Mouse (Mus musculus): ENCODE data around the gene Eml1. TPM values are rescaled to one million over a fixed set of nuclear protein-coding genes. Genes with fewer than 3 reads are reported as not detected.

Gene Eml1
- polyA plus RNA-seq, 1 experiment from 2014 or later: 91.3 TPM

DNA sequence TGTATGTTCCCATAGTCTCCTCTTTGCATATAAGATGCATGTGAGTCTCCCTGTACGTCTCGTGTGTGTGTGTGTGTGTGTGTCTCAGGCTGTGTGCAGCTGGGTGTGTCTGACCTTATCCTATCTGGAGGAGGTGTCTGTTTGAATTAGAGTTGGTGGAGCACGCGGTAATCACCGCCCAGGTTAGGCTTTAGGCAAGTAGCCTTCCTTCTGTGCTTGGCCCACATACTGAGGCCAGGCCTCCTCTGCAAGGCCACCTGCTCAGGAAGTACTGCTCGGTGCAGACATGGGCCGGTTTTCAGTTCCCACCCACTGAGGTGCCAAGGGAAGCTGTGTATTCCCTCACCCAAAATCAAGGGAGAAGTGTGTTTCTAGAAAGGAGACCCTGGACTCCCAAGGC, 4.9 kb upstream of the Eml1 start:
- no peaks in the 10 kb centered on the region for H3K27me3 ChIP-seq (ENCODE audit: control insufficient read depth, insufficient read depth, low read length)
- DNase-seq (ENCODE audit: low spot score) (no peak), ATAC-seq (ENCODE audit: low FRiP score) (no peak)
- H3K9ac ChIP-seq (ENCODE audit: low read depth, low read length): no peak overlapping the region
- no peaks in the 10 kb centered on the region for H3K9me3 ChIP-seq (ENCODE audit: control insufficient read depth, low read length)
- H3K27ac ChIP-seq (ENCODE audit: low read depth, low read length): no peak overlapping the region
- no peak overlapping the region for H3K4me3 ChIP-seq (ENCODE audit: low read depth, low read length)
- H3K36me3 ChIP-seq (ENCODE audit: control insufficient read depth, insufficient read depth, low read length): no peaks in the 10 kb centered on the region
- no peak overlapping the region for H3K4me2 ChIP-seq (replicated peaks; ENCODE audit: low read depth, low read length)
- WGBS: 84% methylated on average over 7 of the region's 7 CpGs
- H3K4me1 ChIP-seq (replicated peaks; ENCODE audit: control insufficient read depth, insufficient read depth, low read length): peaks cover 3% of the 10 kb centered on the region; the same call in 1 of the 2 replicates

DNA sequence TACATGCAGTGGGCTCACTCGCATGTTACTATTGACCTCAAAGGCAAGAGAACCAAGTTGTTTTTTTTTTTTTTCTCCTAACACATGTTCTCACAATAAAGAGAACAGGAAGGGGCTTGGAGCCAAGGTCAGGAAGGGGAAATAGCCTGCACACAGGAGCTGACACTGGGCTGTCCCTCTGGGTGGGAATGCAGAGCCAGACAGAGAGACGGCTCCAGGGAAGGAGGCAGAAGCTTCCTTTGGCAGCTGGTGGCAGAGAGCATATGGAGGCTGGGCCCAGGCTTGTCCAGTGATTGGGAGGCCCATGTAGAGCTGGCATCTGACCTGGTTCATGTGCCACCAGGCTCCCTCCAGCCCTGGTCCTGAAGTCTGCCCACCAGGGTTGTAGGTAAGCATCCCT, 2.8 kb upstream of the Eml1 start:
- 79% methylated on average over 2 of the region's 2 CpGs for WGBS
- Histone ChIP-seq H3K9me3 (ENCODE audit: control insufficient read depth, low read length) (no peaks in the 10 kb centered on the region), H3K9ac (ENCODE audit: low read depth, low read length) (no peak overlapping the region), H3K27ac (ENCODE audit: low read depth, low read length) (no peak overlapping the region), H3K27me3 (ENCODE audit: control insufficient read depth, insufficient read depth, low read length) (no peaks in the 10 kb centered on the region), H3K36me3 (ENCODE audit: control insufficient read depth, insufficient read depth, low read length) (no peaks in the 10 kb centered on the region), H3K4me2 (replicated peaks; ENCODE audit: low read depth, low read length) (no peak overlapping the region), H3K4me1 (replicated peaks; ENCODE audit: control insufficient read depth, insufficient read depth, low read length) (peaks cover 5% of the 10 kb centered on the region; the same call in 1 of the 2 replicates), H3K4me3 (ENCODE audit: low read depth, low read length) (no peak overlapping the region)
- ATAC-seq (ENCODE audit: low FRiP score) (no peak), DNase-seq (ENCODE audit: low spot score) (no peak)

DNA sequence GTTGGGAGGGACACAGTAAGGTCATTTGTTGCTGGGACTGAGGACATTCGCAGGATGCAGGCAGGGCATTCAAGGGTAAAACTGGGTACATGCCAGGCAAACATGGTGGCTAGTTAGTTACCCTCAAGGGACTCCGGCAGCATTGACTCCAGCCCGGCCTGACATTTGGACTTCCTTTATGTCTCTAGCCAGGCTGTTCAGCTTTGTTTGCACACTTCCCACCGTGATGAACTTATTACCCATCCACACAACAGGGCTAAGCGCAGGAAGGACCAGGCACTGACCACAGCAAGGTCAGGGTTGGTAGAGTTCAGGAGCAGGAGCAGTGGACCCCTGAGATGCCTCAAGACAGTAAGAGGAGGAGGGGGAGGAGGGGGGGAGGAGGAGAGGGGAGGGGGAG, 1.8 kb upstream of the Eml1 start:
- no peak overlapping the region for H3K9ac ChIP-seq (ENCODE audit: low read depth, low read length)
- no peak overlapping the region for H3K4me2 ChIP-seq (replicated peaks; ENCODE audit: low read depth, low read length)
- H3K27me3 ChIP-seq (ENCODE audit: control insufficient read depth, insufficient read depth, low read length): no peaks in the 10 kb centered on the region
- no peaks in the 10 kb centered on the region for H3K9me3 ChIP-seq (ENCODE audit: control insufficient read depth, low read length)
- H3K27ac ChIP-seq (ENCODE audit: low read depth, low read length): no peak overlapping the region
- ATAC-seq (ENCODE audit: low FRiP score): no peak
- no peaks in the 10 kb centered on the region for H3K36me3 ChIP-seq (ENCODE audit: control insufficient read depth, insufficient read depth, low read length)
- 54% methylated on average over 5 of the region's 5 CpGs for WGBS
- no peak overlapping the region for H3K4me3 ChIP-seq (ENCODE audit: low read depth, low read length)
- 0 out of 2 replicates have a peak, but pooled peaks cover 2% of the 10 kb centered on the region for H3K4me1 ChIP-seq (replicated peaks; ENCODE audit: control insufficient read depth, insufficient read depth, low read length)
- DNase-seq (ENCODE audit: low spot score): no peak

DNA sequence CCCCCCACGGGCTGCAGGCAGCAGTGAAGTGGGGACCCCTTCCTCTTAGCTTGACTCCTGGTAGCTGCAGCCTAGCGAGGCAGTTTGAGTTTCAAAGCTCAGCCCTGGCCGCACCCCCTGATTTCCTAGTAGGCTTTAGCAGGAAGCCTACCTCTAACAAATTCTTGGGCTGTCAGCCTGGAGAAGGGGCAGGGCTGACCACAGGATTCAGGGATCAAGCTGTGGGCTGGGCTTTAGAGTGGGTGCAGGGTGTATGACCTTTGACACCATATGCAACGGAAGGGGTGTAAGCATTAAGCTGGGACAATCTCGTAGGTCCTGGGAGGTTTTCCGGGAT, 640 bp downstream of the Eml1 start:
- no peak for ATAC-seq (ENCODE audit: low FRiP score)
- H3K36me3 ChIP-seq (ENCODE audit: control insufficient read depth, insufficient read depth, low read length): no peaks in the 10 kb centered on the region
- no peaks in the 10 kb centered on the region for H3K9me3 ChIP-seq (ENCODE audit: control insufficient read depth, low read length)
- H3K4me1 ChIP-seq (replicated peaks; ENCODE audit: control insufficient read depth, insufficient read depth, low read length): 0 out of 2 replicates have a peak, but pooled peaks cover 2% of the 10 kb centered on the region
- H3K4me2 ChIP-seq (replicated peaks; ENCODE audit: low read depth, low read length): no peak overlapping the region
- H3K27me3 ChIP-seq (ENCODE audit: control insufficient read depth, insufficient read depth, low read length): no peaks in the 10 kb centered on the region
- no peak overlapping the region for H3K4me3 ChIP-seq (ENCODE audit: low read depth, low read length)
- 78% methylated on average over 6 of the region's 6 CpGs for WGBS
- no peak overlapping the region for H3K9ac ChIP-seq (ENCODE audit: low read depth, low read length)
- no peak overlapping the region for H3K27ac ChIP-seq (ENCODE audit: low read depth, low read length)
- no peak for DNase-seq (ENCODE audit: low spot score)

DNA sequence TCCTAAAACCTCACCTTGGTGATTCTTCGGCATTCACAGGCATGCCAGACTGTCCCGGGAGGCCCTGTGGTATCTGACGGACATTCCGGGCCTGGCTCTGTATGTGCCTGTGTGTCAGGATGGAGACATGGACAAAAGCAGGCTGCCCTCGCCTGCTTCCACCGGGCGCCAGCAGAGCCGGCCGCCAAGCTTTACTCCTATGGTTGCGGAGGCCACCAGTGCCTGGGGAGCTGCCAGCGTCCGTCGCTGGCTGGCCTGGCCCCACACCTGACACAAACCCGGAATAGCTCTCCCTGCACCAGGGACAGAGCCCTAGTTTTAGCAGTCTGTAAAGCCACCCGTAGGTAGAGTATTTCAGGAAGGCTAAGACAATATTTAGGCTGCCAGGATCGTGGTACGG, 1.5 kb downstream of the Eml1 start:
- Histone ChIP-seq H3K27ac (ENCODE audit: low read depth, low read length) (no peak overlapping the region), H3K9ac (ENCODE audit: low read depth, low read length) (no peak overlapping the region), H3K4me2 (replicated peaks; ENCODE audit: low read depth, low read length) (no peak overlapping the region), H3K4me3 (ENCODE audit: low read depth, low read length) (no peak overlapping the region), H3K27me3 (ENCODE audit: control insufficient read depth, insufficient read depth, low read length) (no peaks in the 10 kb centered on the region), H3K4me1 (replicated peaks; ENCODE audit: control insufficient read depth, insufficient read depth, low read length) (0 out of 2 replicates have a peak, but pooled peaks cover 2% of the 10 kb centered on the region), H3K36me3 (ENCODE audit: control insufficient read depth, insufficient read depth, low read length) (no peaks in the 10 kb centered on the region), H3K9me3 (ENCODE audit: control insufficient read depth, low read length) (no peaks in the 10 kb centered on the region)
- WGBS: 88% methylated on average over 17 of the region's 17 CpGs
- no peak for ATAC-seq (ENCODE audit: low FRiP score)
- no peak for DNase-seq (ENCODE audit: low spot score)

DNA sequence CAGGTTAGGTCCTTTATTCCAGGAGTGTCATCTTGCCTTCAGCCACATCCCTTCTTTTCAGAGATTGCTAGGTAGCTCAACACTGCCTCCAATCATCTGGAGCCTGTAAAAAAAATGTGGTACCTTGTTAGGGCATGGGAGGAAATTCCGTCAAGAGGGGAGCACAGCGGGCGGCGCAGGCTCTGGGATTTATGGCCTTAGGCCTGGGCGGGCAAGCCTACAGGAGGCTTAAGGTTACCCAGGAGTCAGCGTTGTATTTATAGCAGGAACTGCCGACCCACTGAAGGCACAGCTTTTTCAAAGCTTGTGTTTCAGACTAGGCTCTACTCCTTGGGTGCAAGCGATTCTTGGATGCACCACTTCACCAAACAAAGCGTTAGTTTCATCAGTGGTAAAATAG, 2.9 kb downstream of the Eml1 start:
- WGBS: 76% methylated on average over 9 of the region's 9 CpGs
- Histone ChIP-seq H3K4me2 (replicated peaks; ENCODE audit: low read depth, low read length) (no peak overlapping the region), H3K27ac (ENCODE audit: low read depth, low read length) (no peak overlapping the region), H3K36me3 (ENCODE audit: control insufficient read depth, insufficient read depth, low read length) (no peaks in the 10 kb centered on the region), H3K9me3 (ENCODE audit: control insufficient read depth, low read length) (no peaks in the 10 kb centered on the region), H3K4me3 (ENCODE audit: low read depth, low read length) (no peak overlapping the region), H3K27me3 (ENCODE audit: control insufficient read depth, insufficient read depth, low read length) (no peaks in the 10 kb centered on the region), H3K4me1 (replicated peaks; ENCODE audit: control insufficient read depth, insufficient read depth, low read length) (0 out of 2 replicates have a peak, but pooled peaks cover 2% of the 10 kb centered on the region), H3K9ac (ENCODE audit: low read depth, low read length) (no peak overlapping the region)
- DNase-seq (ENCODE audit: low spot score): no peak
- no peak for ATAC-seq (ENCODE audit: low FRiP score)

DNA sequence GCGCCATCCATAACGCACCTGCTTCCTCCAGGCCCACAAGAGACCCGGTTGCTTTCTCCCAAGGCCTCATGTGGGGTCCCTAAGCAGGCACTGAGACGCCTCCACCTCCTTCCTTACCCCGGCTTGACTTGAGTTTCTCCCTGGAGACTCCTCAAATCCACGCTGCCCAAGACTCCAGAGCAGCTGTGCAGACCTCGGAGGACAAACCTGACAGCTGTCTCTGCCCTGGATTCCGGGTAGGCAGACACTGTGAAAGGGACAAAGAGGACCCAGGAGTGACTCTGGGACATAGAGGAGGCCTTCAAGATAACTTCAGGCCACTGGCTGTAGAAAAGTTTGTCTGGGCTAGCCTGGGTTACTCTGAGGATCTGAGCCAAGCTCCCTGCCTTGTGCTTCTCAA, 3.9 kb downstream of the Eml1 start:
- H3K27ac ChIP-seq (ENCODE audit: low read depth, low read length): no peak overlapping the region
- DNase-seq (ENCODE audit: low spot score): no peak
- 76% methylated on average over 8 of the region's 8 CpGs for WGBS
- no peaks in the 10 kb centered on the region for H3K36me3 ChIP-seq (ENCODE audit: control insufficient read depth, insufficient read depth, low read length)
- no peak overlapping the region for H3K9ac ChIP-seq (ENCODE audit: low read depth, low read length)
- no peak overlapping the region for H3K4me2 ChIP-seq (replicated peaks; ENCODE audit: low read depth, low read length)
- ATAC-seq (ENCODE audit: low FRiP score): no peak
- H3K27me3 ChIP-seq (ENCODE audit: control insufficient read depth, insufficient read depth, low read length): no peaks in the 10 kb centered on the region
- 0 out of 2 replicates have a peak, but pooled peaks cover 2% of the 10 kb centered on the region for H3K4me1 ChIP-seq (replicated peaks; ENCODE audit: control insufficient read depth, insufficient read depth, low read length)
- H3K9me3 ChIP-seq (ENCODE audit: control insufficient read depth, low read length): no peaks in the 10 kb centered on the region
- H3K4me3 ChIP-seq (ENCODE audit: low read depth, low read length): no peak overlapping the region

DNA sequence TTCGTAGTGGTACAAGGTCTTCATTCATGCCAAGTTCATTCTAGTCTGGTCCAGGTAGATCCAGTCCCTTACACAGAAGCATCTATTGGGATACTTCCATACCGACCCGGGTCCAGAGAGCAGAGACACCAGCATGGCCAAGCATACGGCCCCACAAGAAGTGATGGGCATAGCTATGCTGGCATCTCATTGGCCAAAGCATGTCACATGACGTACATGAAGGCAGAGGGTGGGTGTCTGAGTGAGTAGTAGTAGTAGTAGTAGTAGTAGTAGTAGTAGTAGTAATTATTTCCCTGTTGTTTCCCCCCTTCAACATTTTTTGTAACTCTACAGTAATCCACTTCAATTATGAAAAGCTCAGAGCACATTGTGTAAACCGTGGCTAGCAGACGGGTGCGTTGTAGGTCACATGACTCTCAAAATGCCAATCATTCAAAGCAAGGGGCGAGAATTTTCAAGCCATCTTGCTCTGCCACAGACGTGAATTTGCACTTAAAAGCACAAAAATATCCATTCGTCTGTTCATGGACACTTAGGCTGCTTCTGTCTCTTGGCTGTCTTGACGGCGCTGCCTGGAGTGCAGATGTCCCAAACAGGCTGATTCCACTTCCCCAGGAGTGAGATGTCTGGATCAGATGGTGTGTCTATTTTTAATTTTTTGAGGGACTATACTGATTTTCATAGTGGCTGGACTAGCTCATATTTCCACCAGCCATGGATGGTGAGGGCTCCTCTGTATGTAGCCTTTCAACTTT, 7.8 kb downstream of the Eml1 start:
- Histone ChIP-seq H3K27me3 (ENCODE audit: control insufficient read depth, insufficient read depth, low read length) (no peaks in the 10 kb centered on the region), H3K27ac (ENCODE audit: low read depth, low read length) (no peak overlapping the region), H3K36me3 (ENCODE audit: control insufficient read depth, insufficient read depth, low read length) (no peaks in the 10 kb centered on the region), H3K9ac (ENCODE audit: low read depth, low read length) (no peak overlapping the region), H3K4me3 (ENCODE audit: low read depth, low read length) (no peak overlapping the region), H3K9me3 (ENCODE audit: control insufficient read depth, low read length) (no peaks in the 10 kb centered on the region), H3K4me1 (replicated peaks; ENCODE audit: control insufficient read depth, insufficient read depth, low read length) (no peaks in the 10 kb centered on the region), H3K4me2 (replicated peaks; ENCODE audit: low read depth, low read length) (no peak overlapping the region)
- DNase-seq (ENCODE audit: low spot score): no peak
- no peak for ATAC-seq (ENCODE audit: low FRiP score)
- 89% methylated on average over 13 of the region's 13 CpGs for WGBS

DNA sequence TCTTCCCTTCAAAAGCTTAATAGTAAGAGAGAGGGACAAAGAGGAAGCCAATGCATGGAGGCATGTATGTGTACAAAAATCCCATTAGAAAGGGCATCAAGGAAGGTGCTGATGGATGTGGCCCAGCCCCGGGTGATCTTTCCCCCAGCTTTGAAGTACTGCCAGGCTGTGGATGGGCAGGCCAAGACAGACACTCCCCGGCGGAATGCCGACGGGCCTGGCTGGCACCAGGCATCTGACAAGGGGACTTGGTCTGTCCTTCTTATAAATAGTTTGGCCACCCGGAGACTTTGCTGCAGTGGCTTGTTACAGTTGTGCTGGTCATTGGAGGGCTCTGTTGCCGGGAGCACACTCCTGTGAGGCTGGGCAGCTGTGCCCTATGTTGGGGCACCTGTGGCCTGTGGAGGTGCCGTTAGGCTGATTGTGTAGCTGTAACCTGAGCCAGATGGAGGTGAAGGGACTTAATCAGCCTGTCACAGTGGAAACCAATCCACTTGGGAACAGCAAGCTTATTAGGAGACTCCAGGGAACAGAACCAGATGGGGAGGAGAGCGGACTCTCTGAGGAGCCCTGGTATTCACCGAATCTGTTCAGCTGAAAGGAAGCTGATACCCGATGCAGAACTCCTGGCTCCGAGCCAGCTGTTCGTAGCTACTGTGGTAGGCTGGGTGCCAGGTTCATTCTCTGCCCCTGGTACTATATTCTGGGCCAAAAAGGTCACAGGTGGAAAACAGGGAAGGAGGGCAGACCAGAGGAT, 15.9 kb downstream of the Eml1 start:
- no peak overlapping the region for H3K4me2 ChIP-seq (replicated peaks; ENCODE audit: low read depth, low read length)
- no peak for ATAC-seq (ENCODE audit: low FRiP score)
- H3K9ac ChIP-seq (ENCODE audit: low read depth, low read length): no peak overlapping the region
- H3K27ac ChIP-seq (ENCODE audit: low read depth, low read length): no peak overlapping the region
- H3K4me1 ChIP-seq (replicated peaks; ENCODE audit: control insufficient read depth, insufficient read depth, low read length): no peaks in the 10 kb centered on the region
- no peaks in the 10 kb centered on the region for H3K36me3 ChIP-seq (ENCODE audit: control insufficient read depth, insufficient read depth, low read length)
- H3K27me3 ChIP-seq (ENCODE audit: control insufficient read depth, insufficient read depth, low read length): no peaks in the 10 kb centered on the region
- 73% methylated on average over 13 of the region's 13 CpGs for WGBS
- no peaks in the 10 kb centered on the region for H3K9me3 ChIP-seq (ENCODE audit: control insufficient read depth, low read length)
- no peak for DNase-seq (ENCODE audit: low spot score)
- no peak overlapping the region for H3K4me3 ChIP-seq (ENCODE audit: low read depth, low read length)
